Mouse (Mus musculus) embryonic facial prominence, embryonic 15.5 days (tissue): ENCODE data around the gene Gabbr2. TPM values are rescaled to one million over a fixed set of nuclear protein-coding genes. Genes with fewer than 3 reads are reported as not detected.

ENCODE experiments used
- ATAC-seq: fragments of 200-750 bp; cut with Nextera tagmentation; 2 replicates; pipeline ENCODE4 v1.8.0; 2017; ENCODE audit warnings: low read depth, moderate TSS enrichment; ENCODE audit not compliant: insufficient number of reproducible peaks, low FRiP score, low TSS enrichment
- H3K27ac ChIP-seq: fragments of 300-500 bp; sonication (generic); replicated peaks from 2 replicates; pipeline ENCODE4 v1.5.1; 2015; ENCODE audit warnings: mild to moderate bottlenecking, inconsistent platforms
- H3K27me3 ChIP-seq: fragments of 300-500 bp; sonication (generic); 2 replicates; pipeline ENCODE4 v1.6.1; 2015; ENCODE audit warnings: inconsistent platforms
- H3K36me3 ChIP-seq: fragments of 300-500 bp; sonication (generic); 2 replicates; pipeline ENCODE4 v1.6.1; 2015; ENCODE audit warnings: mild to moderate bottlenecking, inconsistent platforms
- H3K4me1 ChIP-seq: fragments of 300-500 bp; sonication (generic); 2 replicates; pipeline ENCODE4 v1.6.1; 2015; ENCODE audit warnings: inconsistent platforms
- H3K4me2 ChIP-seq: fragments of 300-500 bp; sonication (generic); replicated peaks from 2 replicates; pipeline ENCODE4 v1.6.1; 2015; ENCODE audit warnings: mild to moderate bottlenecking, inconsistent platforms
- H3K4me3 ChIP-seq: fragments of 300-500 bp; sonication (generic); replicated peaks from 2 replicates; pipeline ENCODE4 v1.5.1; 2015; ENCODE audit warnings: mild to moderate bottlenecking, inconsistent platforms
- H3K9ac ChIP-seq: fragments of 300-500 bp; sonication (generic); 2 replicates; pipeline ENCODE4 v1.6.1; 2015; ENCODE audit warnings: inconsistent platforms
- H3K9me3 ChIP-seq: fragments of 300-500 bp; sonication (generic); replicated peaks from 2 replicates; pipeline ENCODE4 v1.6.1; 2016; ENCODE audit warnings: inconsistent platforms
- WGBS: fragments of 180-500 bp; shearing (Covaris S2); methylation state at CpG from one replicate; pipeline ENCODE4 v1.1.7; 2015; 5-methylcytosine and 5-hydroxymethylcytosine counted together
- polyA plus RNA-seq: library from polyadenylated mRNA; unstranded; fragments of >200 nt; fragmentation: Nextera tagmentation; extraction: Ambion mirVana; gene quantifications from 2 replicates; pipeline ENCODE4 v1.2.1, GENCODE M21; 2015

The Gabbr2 gene
- polyA plus RNA-seq, 1 experiment from 2014 or later: 0.27 TPM

DNA sequence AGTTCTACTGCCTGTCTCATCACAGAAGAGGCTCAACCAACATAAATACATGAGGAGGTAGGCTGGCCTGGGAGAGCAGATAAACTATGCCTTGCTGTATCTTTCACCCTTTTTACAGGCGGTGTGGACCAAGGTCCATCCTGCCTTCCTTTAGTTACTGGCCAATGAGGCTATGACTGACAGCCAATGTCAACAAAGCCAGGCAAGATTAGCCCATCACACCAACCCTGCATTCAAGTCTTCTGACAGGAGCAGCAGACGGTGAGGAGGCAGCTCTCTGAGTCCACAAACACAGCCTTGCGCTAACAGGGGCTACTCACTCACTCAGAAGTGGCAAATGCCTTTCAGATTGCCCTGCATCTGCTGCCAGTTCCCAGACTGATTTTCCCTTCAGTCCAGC is 3.4 kb downstream of the Gabbr2 start:
- Histone ChIP-seq H3K9ac (no peak overlapping the region), H3K27me3 (peaks cover 59% of the 10 kb centered on the region), H3K4me1 (peaks cover 23% of the 10 kb centered on the region), H3K9me3 (no peaks in the 10 kb centered on the region), H3K4me3 (no peak overlapping the region), H3K27ac (no peak overlapping the region), H3K36me3 (no peaks in the 10 kb centered on the region), H3K4me2 (no peak overlapping the region)
- no peak for ATAC-seq
- WGBS: 60% methylated on average over 3 of the region's 3 CpGs

DNA sequence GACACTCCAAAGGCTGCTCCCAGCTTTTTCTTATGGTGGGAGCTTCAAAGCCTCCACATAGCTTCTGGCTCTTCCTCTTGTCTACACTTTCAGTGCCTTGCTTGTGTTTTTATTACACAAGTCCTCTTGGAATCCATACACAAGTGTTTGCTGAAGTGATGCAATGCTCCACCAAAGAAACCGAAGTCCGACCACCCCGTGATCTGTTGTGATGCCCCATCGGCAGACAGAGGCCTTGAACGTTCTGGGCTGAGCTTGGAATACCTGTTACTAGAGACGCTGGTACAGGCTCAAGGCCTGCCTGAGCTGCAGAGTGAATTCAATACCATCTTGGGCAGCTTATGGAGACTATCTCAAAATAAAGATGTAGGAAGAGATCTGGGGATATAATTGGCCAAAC is 3.9 kb downstream of the Gabbr2 start:
- WGBS: 85% methylated on average over 6 of the region's 6 CpGs

DNA sequence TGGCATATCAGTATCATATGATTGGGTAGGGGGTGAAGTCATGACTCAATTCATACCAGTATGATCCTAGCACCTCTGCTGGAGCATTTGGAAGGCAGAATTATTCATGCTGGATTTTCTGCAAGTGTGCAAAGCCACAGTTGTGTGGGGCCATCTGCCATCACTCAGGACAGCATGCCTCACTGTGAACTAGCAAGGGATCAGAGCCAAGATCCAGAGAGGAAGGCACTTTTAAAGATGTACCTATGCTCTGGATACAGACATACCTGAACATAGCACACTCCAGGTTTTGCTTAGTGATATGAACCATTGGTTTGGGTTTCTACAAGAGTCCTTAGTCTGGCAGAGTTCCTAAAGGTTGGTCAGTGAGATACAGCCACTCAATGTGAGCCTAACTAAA is 5.6 kb downstream of the Gabbr2 start:
- Histone ChIP-seq H3K4me1 (peaks cover 12% of the 10 kb centered on the region), H3K4me3 (no peak overlapping the region), H3K27ac (no peak overlapping the region), H3K36me3 (no peaks in the 10 kb centered on the region), H3K27me3 (peaks cover 37% of the 10 kb centered on the region), H3K9ac (no peak overlapping the region), H3K4me2 (no peak overlapping the region), H3K9me3 (no peaks in the 10 kb centered on the region)
- ATAC-seq: no peak

More for the DNA sequence above, 3.9 kb downstream of the Gabbr2 start:
- no peaks in the 10 kb centered on the region for H3K36me3 ChIP-seq
- H3K9ac ChIP-seq: no peak overlapping the region
- no peak for ATAC-seq
- H3K4me3 ChIP-seq: no peak overlapping the region
- no peaks in the 10 kb centered on the region for H3K9me3 ChIP-seq
- H3K27me3 ChIP-seq: peaks cover 54% of the 10 kb centered on the region
- no peak overlapping the region for H3K27ac ChIP-seq
- peaks cover 23% of the 10 kb centered on the region for H3K4me1 ChIP-seq
- no peak overlapping the region for H3K4me2 ChIP-seq

DNA sequence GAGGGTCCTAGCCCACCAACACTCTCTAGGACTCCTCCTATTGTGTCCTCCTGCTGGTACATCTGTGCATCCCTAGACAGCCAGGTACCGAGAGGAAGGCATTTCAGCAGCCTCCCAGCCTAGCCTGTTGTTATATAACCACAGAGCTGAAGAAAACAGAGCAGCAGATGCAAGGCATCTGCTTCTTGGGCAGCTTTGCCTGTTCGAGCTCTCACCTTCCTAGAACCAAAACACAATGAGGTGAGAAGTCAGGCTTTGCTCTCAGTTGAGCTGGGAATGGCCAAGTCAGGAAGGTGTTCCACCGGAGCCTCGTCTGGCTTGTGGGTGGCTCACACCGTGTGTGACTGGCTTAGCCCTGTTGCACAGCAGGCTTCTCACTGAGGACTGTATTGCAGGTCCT is 8.8 kb downstream of the Gabbr2 start:
- Histone ChIP-seq H3K4me2 (no peak overlapping the region), H3K27ac (no peak overlapping the region), H3K9me3 (no peaks in the 10 kb centered on the region), H3K36me3 (no peaks in the 10 kb centered on the region), H3K4me3 (no peak overlapping the region), H3K4me1 (no peaks in the 10 kb centered on the region), H3K9ac (no peak overlapping the region), H3K27me3 (peaks cover 6% of the 10 kb centered on the region)
- ATAC-seq: no peak
- 64% methylated on average over 5 of the region's 5 CpGs for WGBS

DNA sequence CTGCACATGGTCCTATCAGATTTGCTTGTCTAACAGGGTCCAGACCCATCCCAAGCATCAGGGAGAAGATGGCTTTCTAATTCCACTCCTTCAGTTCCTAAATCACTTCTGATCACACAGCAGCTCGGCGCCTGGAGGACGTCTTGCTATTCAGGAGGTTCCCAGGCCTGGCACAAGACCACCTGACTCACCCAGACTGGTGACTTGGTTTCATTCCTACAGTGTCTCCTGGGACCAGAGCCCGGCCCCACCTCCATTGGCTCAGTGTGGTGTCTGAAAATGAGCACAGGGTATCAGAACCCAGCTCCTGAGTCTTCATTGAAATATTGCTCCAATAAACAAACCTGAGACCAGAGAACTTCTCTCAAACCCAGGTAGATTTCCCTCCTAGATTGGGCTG is 9.6 kb downstream of the Gabbr2 start:
- no peak overlapping the region for H3K9ac ChIP-seq
- H3K27me3 ChIP-seq: peaks cover 5% of the 10 kb centered on the region; the same call in 1 of the 2 replicates
- H3K27ac ChIP-seq: no peak overlapping the region
- 84% methylated on average over 4 of the region's 4 CpGs for WGBS
- H3K4me3 ChIP-seq: no peak overlapping the region
- H3K4me2 ChIP-seq: no peak overlapping the region
- no peaks in the 10 kb centered on the region for H3K4me1 ChIP-seq
- no peak for ATAC-seq
- no peaks in the 10 kb centered on the region for H3K36me3 ChIP-seq
- no peaks in the 10 kb centered on the region for H3K9me3 ChIP-seq

DNA sequence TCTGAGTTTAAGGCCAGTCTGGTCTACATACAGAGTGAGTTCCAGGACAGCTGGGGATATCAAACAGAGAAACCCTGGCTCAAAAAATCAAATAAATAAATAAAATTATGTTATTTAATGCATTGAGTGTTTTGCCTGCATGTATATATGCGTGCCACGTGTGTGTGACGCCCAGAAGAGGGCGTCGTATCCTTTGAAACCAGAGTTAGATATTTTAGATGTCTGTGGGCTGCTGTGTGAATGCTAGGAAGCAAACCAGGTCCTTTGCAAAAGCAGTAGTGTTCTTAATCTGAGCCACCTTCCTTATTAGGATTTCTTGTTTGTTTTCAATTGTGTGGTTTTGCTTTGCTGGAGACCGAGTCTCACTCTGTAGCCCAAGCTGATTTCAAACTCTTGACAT is 13.3 kb downstream of the Gabbr2 start:
- H3K4me2 ChIP-seq: no peak overlapping the region
- ATAC-seq: no peak
- no peak overlapping the region for H3K4me3 ChIP-seq
- H3K9me3 ChIP-seq: no peaks in the 10 kb centered on the region
- H3K36me3 ChIP-seq: no peaks in the 10 kb centered on the region
- H3K27me3 ChIP-seq: no peaks in the 10 kb centered on the region
- no peak overlapping the region for H3K27ac ChIP-seq
- no peaks in the 10 kb centered on the region for H3K4me1 ChIP-seq
- WGBS: 78% methylated on average over 6 of the region's 6 CpGs
- H3K9ac ChIP-seq: no peak overlapping the region

DNA sequence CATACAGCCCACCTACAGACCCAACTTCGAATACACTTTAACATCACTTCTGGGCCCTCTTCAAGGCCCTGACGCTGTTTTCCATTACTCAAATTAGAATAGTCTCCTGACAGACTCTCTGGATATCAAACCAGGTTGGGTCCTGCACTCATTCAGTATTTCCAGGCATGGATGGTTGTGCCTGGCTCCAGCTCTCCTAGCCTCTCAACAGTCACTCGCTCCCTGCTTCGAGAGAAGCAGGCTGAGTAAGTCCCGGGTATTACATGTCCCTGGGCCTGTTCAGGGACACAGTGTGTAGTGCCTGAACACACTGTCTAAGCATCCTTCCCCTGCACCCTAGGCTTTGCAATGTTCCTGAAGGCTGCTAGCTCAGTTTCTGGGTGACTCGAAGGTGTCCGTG is 14.5 kb downstream of the Gabbr2 start:
- H3K4me1 ChIP-seq: no peaks in the 10 kb centered on the region
- ATAC-seq: no peak
- 85% methylated on average over 7 of the region's 7 CpGs for WGBS
- no peak overlapping the region for H3K4me2 ChIP-seq
- no peaks in the 10 kb centered on the region for H3K36me3 ChIP-seq
- no peak overlapping the region for H3K9ac ChIP-seq
- H3K9me3 ChIP-seq: no peaks in the 10 kb centered on the region
- no peaks in the 10 kb centered on the region for H3K27me3 ChIP-seq
- no peak overlapping the region for H3K4me3 ChIP-seq
- no peak overlapping the region for H3K27ac ChIP-seq

DNA sequence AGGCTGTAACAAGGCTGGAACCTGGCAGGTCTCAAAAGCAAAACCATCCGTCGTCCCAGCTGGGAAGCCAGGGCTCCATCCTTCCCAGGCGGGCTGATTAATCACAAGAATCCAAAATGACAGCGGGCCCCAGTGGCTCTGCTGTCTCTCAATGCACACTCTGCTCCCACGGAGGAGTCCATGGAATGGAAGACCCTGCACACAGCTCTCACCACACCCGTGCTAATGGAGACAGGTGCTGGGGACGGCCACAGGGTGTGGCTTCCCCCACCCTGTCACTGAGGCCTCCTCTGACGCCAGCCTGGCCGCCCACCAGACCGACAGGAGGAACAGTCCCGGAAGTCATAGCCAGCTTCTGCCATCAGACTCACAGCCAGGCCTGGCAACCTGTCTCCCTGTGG is 15.0 kb downstream of the Gabbr2 start:
- Histone ChIP-seq H3K4me2 (no peak overlapping the region), H3K9ac (no peak overlapping the region), H3K36me3 (no peaks in the 10 kb centered on the region), H3K4me3 (no peak overlapping the region), H3K27me3 (no peaks in the 10 kb centered on the region), H3K27ac (no peak overlapping the region), H3K4me1 (no peaks in the 10 kb centered on the region), H3K9me3 (no peaks in the 10 kb centered on the region)
- no peak for ATAC-seq
- WGBS: 55% methylated on average over 11 of the region's 11 CpGs

DNA sequence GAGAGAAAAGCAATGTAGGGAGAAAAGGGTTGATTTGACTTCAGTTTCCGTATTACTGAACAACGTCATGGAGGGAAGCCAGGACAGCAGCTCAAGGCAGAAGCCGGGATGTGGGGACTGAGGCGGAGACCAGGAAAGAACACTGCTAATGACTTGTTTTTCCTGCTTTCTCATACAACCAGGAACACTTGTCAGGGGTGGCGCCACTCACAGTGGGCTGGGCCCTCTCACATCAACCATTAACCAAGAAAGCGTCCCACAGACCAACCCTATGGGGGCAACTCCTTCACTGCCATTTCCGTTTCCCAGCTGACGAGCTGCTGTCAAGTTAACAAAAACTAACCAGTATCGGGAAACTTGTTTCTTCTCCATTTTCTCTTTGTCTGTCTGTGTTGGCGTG is 18.4 kb downstream of the Gabbr2 start:
- Histone ChIP-seq H3K9me3 (no peaks in the 10 kb centered on the region), H3K9ac (no peak overlapping the region), H3K36me3 (no peaks in the 10 kb centered on the region), H3K27ac (no peak overlapping the region), H3K4me2 (no peak overlapping the region), H3K27me3 (no peaks in the 10 kb centered on the region), H3K4me3 (no peak overlapping the region), H3K4me1 (no peaks in the 10 kb centered on the region)
- no peak for ATAC-seq
- 73% methylated on average over 10 of the region's 10 CpGs for WGBS

DNA sequence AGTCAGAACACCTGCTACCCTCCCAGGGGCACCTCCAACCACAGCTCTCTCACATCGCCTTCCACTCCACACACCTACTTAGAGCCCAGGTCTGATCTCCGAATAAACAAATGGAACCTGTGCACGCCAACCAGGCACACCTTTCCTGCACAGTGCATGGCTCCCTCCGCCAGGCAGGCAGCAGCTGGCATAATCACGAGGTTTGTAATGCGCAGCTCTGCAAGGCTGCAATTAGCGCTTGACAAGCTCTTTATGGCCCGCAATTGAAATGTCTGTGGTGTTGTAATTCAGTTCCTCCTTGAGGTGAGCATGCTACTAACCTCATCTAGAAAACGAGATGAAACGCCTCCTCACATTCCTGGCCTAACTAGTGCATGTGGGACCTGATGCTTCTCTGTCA is 23.7 kb downstream of the Gabbr2 start:
- no peaks in the 10 kb centered on the region for H3K27me3 ChIP-seq
- no peaks in the 10 kb centered on the region for H3K9me3 ChIP-seq
- no peak overlapping the region for H3K27ac ChIP-seq
- no peak overlapping the region for H3K9ac ChIP-seq
- H3K4me1 ChIP-seq: no peaks in the 10 kb centered on the region
- no peak overlapping the region for H3K4me2 ChIP-seq
- H3K36me3 ChIP-seq: no peaks in the 10 kb centered on the region
- ATAC-seq: no peak
- 86% methylated on average over 10 of the region's 10 CpGs for WGBS
- no peak overlapping the region for H3K4me3 ChIP-seq

DNA sequence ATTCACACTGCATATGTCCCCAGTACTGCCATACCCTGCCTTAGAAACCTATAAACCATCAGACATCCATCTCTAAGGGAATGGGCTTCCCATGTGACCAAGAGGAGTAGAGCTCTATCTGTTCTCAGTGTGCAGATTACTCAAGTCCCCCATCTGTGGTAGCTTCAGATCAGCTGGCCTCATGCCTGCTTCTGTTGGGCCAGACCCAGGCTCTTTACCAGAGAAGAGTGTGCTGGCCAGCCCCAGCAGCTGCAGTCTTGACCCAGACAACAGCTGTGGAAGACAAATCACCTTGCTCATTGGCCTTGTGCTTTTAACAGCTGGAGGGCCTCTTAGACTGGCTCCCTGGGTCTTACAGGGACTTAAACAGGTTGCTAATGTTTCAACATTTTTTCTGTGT is 25.1 kb downstream of the Gabbr2 start:
- Histone ChIP-seq H3K27ac (no peak overlapping the region), H3K4me3 (no peak overlapping the region), H3K9ac (no peak overlapping the region), H3K36me3 (no peaks in the 10 kb centered on the region), H3K4me2 (no peak overlapping the region), H3K27me3 (no peaks in the 10 kb centered on the region), H3K9me3 (no peaks in the 10 kb centered on the region), H3K4me1 (no peaks in the 10 kb centered on the region)
- no peak for ATAC-seq

DNA sequence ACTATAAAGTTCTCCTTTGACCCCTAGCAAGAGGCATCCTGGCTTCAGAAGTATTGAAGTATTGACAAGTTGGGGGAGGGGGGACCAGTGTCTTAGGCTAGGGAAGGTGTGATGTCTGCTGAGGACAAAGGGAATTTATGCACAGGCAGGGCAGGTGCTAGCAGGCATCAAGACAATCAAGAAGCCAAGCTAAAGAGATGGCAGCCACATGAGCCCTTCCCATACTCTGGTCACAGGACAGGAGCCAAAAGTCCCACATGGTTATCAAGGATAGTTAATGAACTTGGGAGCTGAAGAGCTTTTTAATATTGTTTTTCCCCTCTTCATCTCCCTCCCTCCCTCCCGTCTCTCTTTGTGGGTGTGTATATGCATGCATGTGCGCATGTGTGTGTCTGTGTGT is 30.3 kb downstream of the Gabbr2 start:
- H3K27ac ChIP-seq: no peak overlapping the region
- H3K4me1 ChIP-seq: no peaks in the 10 kb centered on the region
- H3K27me3 ChIP-seq: no peaks in the 10 kb centered on the region
- no peak for ATAC-seq
- no peaks in the 10 kb centered on the region for H3K36me3 ChIP-seq
- 78% methylated on average over 2 of the region's 2 CpGs for WGBS
- no peaks in the 10 kb centered on the region for H3K9me3 ChIP-seq
- no peak overlapping the region for H3K9ac ChIP-seq
- H3K4me2 ChIP-seq: no peak overlapping the region
- no peak overlapping the region for H3K4me3 ChIP-seq
